Mouse (Mus musculus): ENCODE results near the gene Retreg1. TPM values are rescaled to one million over a fixed set of nuclear protein-coding genes. Genes with fewer than 3 reads are reported as not detected.
"Not testable (repeated sequence)": the region's sequence is repeated elsewhere in the genome, so short reads cannot be mapped to it uniquely, and the experiment has no call there.

Gene Retreg1
- total RNA-seq, 2 experiments from 2014 or later = 31.4 to 34.8 TPM

DNA sequence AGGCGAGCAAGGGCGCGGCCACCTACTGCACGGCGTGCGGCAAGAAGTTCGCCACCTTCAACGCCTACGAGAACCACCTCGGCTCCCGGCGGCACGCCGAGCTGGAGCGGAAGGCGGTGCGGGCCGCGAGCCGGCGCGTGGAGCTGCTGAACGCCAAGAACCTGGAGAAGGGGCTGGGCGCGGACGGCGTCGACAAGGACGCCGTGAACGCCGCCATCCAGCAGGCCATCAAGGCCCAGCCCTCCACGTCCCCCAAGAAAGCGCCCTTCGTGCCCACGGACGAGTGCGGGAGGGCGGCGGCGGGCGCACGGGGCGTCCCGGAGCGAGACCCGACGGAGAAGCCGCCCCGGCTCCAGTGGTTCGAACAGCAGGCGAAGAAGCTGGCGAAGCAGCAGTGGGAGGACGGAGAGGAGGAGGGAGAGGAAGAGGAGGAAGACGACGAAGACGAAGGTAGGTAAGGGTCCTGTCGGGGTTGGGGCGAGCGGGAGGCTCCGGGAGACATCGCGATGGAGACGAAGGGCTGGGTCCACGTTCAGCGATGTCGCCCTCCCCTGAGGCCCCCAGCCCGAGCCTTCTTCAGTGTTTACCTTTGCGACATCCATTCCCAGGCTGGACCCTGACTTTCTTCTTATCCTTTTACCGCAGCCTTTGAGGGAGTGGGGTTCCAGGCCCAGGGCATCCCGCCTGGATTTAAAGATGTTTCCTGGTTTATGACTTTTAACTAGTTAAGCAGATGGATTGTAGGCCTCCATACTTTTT is 141.9 kb downstream of the Retreg1 start:
- DNase-seq (ENCODE audit: low spot score in 2 of 2) = peak in 1 of 2 experiments; percentile 6

DNA sequence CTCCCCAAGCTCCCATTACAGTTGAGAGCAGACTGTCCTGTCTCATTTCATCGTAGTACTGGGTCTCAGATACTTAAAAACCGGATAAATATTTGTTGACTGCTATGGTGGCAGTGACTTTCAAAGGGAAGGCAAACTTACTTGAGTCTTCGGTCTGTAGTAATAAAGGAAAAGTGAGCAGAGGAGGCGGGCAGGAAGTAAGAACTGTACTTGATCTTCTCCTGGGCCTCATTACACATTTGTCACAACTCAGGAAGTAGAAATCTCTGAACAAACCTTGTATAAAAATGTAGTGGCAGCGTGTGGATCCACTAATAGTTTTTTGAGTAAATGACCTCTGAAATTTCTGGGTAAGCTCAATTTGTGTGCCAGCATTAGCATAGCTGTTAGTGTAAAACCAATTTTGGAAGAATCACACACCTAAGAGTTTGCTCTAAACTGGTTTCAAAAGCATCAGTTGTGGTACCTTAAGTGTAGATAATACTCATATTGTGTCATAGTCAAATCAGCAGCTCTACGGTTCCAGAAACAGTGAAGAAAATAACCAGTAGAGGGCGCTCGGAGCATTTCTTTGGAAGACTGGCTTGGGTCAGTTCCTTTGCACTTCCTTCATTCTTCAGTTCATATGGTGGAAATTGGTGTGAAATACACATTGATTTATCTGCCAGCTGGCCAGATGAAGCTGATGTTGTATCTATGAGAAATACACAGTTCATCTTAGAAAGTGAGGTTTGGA is 150.2 kb downstream of the Retreg1 start:
- peak; percentile 40 to 79 for DNase-seq (ENCODE audit: low spot score in 2 of 2)

DNA sequence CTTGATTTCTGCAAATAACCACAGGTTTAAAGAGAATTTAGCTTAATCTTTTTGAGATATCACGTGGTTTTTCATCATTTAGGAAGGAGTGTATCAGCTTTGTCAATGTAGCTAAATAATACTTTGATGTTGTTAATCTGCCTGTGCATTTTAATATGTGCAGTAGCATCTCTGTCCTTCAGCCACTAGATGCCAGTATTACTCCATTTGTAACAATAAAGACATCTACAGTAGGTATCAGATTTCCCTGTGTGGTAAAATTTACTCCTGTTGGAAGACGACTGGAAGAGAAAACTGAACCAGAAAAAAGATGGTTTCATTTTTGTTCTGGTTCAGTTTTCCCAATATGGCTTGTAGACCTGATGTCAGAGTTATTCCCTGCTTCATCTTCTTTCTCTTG is 152.5 kb downstream of the Retreg1 start:
- DNase-seq (ENCODE audit: low spot score in 2 of 2) = peak in 1 of 2 experiments; percentile 70

DNA sequence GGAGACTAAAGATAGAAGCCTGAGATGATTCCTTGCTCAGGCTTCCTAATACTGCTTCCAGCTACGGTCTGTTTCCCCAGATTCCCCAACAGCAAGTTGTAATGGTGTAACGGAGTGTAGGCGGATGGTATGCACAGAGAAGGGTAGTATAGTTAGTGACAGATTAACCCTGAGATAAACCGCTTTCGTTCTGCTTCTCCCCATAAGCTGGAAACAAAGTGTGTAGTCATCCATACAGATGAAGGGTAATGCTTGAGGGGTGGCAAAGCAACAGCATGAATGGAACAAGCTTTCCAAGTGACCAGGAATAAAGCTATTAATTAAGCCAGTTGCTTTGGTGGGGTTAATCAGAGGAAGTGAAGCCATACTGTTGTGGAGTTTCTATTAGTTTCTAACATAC is 156.6 kb downstream of the Retreg1 start:
- not testable (repeated sequence) for DNase-seq (ENCODE audit: low spot score in 2 of 2)

DNA sequence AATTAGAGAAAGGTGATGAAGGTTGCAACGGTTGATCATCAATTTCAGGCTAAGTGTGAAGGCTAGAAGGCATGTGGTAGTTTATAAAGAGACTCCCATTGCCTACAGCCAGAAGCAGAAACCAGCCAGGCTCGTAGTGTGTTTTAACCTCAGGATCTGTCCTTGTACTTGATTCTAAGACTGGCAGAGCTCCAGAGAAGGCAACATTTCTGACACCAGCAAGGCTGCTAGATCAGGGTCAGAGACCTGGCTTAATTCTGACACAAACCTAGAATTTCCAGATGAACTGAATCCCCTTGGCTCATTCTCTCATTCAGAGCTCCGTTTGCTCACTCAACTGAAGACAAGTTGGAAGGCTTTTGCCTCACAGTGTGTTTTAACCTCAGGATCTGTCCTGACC is 165.6 kb downstream of the Retreg1 start:
- no peak for DNase-seq (ENCODE audit: low spot score in 2 of 2)

DNA sequence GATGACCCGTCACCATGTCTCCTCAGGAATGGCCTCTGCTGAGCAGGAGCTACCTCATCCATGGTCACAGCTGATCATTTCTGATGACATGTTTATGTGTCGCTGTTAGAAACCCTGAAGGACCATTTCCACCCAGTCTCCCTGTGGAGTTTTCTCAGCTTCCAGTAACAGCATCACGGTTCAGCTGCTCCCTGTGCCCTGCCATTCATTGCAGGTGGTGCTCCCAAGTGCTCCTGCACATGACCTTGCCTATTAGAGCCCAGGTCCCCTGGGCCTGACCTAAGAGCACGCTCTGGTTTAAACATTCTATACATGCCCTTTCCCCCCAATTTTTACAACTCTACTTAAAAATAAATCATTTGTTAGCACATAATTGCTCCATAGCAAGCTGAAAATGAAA is 169.9 kb downstream of the Retreg1 start:
- no peak for DNase-seq (ENCODE audit: low spot score in 2 of 2)

DNA sequence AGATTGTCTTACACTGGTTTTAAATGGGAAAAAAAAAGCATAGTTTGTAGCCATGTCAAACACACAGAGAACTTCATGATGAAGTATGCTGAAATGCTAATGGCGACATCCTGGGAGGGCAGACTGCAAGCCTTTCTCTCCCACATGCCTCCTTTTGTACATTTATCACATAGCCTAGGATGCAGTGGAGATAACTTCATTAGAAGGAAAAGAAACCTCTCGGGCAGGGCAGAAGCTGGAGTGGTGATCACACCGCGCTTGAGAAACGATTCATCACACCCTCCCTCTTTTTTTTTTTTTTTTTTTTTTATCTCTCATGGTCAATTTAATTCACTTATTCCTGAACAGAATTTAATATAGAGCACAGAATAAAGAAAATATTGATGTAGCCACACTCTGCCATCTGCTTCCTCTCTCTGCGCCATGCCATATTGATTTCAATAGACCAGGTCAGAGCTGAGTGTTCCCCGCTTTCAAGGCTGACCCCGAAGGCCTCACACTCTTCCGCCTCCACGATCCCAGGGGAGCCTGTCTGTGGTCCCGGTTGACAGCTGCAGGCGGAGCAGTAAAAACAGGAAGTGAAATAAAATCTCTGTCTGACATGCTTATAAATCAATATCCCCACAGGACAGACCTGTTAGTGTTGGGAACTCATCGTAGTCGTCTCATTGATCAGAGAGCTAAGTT is 173.1 kb downstream of the Retreg1 start:
- DNase-seq (ENCODE audit: low spot score in 2 of 2) = no peak

DNA sequence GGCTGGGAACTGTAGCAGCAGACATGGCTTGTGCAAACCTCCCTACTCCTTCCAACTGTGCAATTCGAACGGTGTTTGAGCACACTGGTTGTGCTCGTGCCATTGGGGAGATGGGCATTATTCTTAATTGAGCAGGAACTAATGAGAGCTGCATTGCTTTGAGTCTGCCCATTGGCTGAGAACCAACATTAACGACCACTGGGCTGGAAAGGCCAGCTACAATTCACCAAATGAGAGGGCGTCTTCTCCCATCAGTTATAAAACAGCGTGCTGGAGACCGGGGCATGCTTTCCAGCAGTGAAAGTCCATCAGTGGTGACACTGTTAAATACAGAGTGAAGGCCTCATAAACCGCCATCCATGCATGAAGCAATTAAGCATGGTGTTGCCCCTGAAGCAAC is 178.7 kb downstream of the Retreg1 start:
- DNase-seq (ENCODE audit: low spot score in 2 of 2) = no peak

DNA sequence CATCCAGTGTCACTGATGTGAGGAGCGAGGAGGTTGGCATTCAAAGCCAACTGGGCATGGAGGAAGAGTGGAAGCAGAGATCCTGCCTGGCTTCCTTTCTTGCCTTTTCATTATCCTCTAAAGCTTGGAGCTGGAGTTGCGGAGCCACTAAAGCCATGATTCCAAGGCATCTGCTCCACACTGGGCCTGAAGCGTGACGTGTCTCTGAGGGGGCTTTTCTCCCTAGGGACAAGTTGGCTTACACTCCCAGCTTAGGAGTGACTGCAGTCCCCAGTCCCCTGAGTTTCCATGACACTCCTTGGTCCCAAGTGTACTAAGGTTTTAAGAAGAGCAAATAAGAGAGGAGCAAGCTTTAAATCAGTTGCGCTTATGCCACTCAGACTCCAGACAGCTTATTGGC is 179.7 kb downstream of the Retreg1 start:
- no peak for DNase-seq (ENCODE audit: low spot score in 2 of 2)

Small RNAs within 50 kb of the gene (microRNA-seq; reads per million reads assigned to microRNA genes)
- gene Mir7212 = 0 to 1.1 reads per million in 2 experiments

Other genes starting within 250 kb of the Retreg1 start
- gene Myo10, start 220.7 kb upstream of the Retreg1 start, total RNA-seq (2021) = 10 to 100 TPM; 49.5 to 57.6 TPM
- 10 to 100 TPM; 31.0 to 36.8 TPM for gene Zfp622, start 141.2 kb downstream of the Retreg1 start, total RNA-seq (2021)

All from layer of hippocampus, postnatal 14 days (tissue).